ENCODE assay signal across 33 mouse cellular contexts in genomic region chr2:77873806-77874205, GRCm38 (mm10). TPM values are rescaled to one million over a fixed set of nuclear protein-coding genes. Genes with fewer than 3 reads are reported as not detected.
"Had no signal": no experiment of that assay in that cellular context is flagged by ENCODE, and none has a peak within 500 bp of the region (broad histone marks: within the 10 kb centered on the region; RNA-seq: fewer than 3 reads in every experiment).

No protein-coding gene starts in this region.

- H3K9me3 ChIP-seq: heart, embryonic 13.5 days; heart, embryonic 15.5 days; hindbrain, embryonic 10.5 days; hindbrain, embryonic 12.5 days; hindbrain, embryonic 13.5 days; hindbrain, embryonic 15.5 days; intestine, embryonic 15.5 days; kidney, embryonic 15.5 days had no signal

- H3K4me3 ChIP-seq: heart, embryonic 13.5 days; heart, embryonic 15.5 days; hindbrain, embryonic 10.5 days; hindbrain, embryonic 12.5 days; hindbrain, embryonic 13.5 days; hindbrain, embryonic 15.5 days; intestine, embryonic 15.5 days; kidney, embryonic 15.5 days; layer of hippocampus, adult 2 months; left cerebral cortex, adult 2 months had no signal

- H3K27me3 ChIP-seq: heart, embryonic 13.5 days; heart, embryonic 15.5 days; hindbrain, embryonic 12.5 days; hindbrain, embryonic 13.5 days; hindbrain, embryonic 15.5 days; intestine, embryonic 15.5 days; kidney, embryonic 15.5 days had no signal

- H3K9ac ChIP-seq: heart, embryonic 13.5 days; heart, embryonic 15.5 days; hindbrain, embryonic 12.5 days; hindbrain, embryonic 13.5 days; hindbrain, embryonic 14.5 days; hindbrain, embryonic 15.5 days; intestine, embryonic 15.5 days; kidney, embryonic 15.5 days had no signal

- H3K4me1 ChIP-seq: heart, embryonic 13.5 days; heart, embryonic 15.5 days; hindbrain, embryonic 10.5 days; hindbrain, embryonic 12.5 days; hindbrain, embryonic 13.5 days; hindbrain, embryonic 15.5 days; intestine, embryonic 15.5 days; kidney, embryonic 15.5 days had no signal

- H3K27ac ChIP-seq: heart, embryonic 13.5 days; heart, embryonic 15.5 days; hindbrain, embryonic 10.5 days; hindbrain, embryonic 12.5 days; hindbrain, embryonic 13.5 days; hindbrain, embryonic 14.5 days; hindbrain, embryonic 15.5 days; hindbrain, postnatal 0 days; intestine, embryonic 15.5 days; kidney, embryonic 15.5 days; kidney, postnatal 0 days; layer of hippocampus, adult 2 months; left cerebral cortex, adult 2 months had no signal

- H3K36me3 ChIP-seq: heart, embryonic 13.5 days; heart, embryonic 15.5 days; hindbrain, embryonic 10.5 days; hindbrain, embryonic 12.5 days; hindbrain, embryonic 13.5 days; hindbrain, embryonic 15.5 days; intestine, embryonic 15.5 days; kidney, embryonic 15.5 days had no signal

- H3K4me2 ChIP-seq: heart, embryonic 13.5 days; heart, embryonic 15.5 days; hindbrain, embryonic 12.5 days; hindbrain, embryonic 13.5 days; hindbrain, embryonic 14.5 days; hindbrain, embryonic 15.5 days; intestine, embryonic 15.5 days; kidney, embryonic 15.5 days had no signal

- DNase-seq: heart, postnatal 10 days; heart, postnatal 14 days; heart, postnatal 36 days; heart, postnatal 4 days; kidney, adult 11 months; kidney, adult 18-20 months; kidney, adult 2 months; kidney, adult 8-10 months; kidney, adult 9 months; kidney, postnatal 10 days; kidney, postnatal 14 days; kidney, postnatal 25 days; kidney, postnatal 36 days; kidney, postnatal 4 days; layer of hippocampus, adult 9-11 months; layer of hippocampus, postnatal 36 days had no signal

- ATAC-seq: hindbrain, embryonic 16.5 days; hindbrain, postnatal 0 days; inflammation-experienced regulatory T-cells, adult 6 months; intestine, embryonic 15.5 days; intestine, embryonic 16.5 days; intestine, postnatal 0 days had no signal

RNA-seq across cellular contexts. Expression of gene Zfp385b, which starts 54.4 kb away (rescaled TPM):
- polyA plus RNA-seq: inflammation-experienced regulatory T-cells, adult 6 months had no signal
